Mouse (Mus musculus): Measurements from ENCODE around the gene 2310034G01Rik.

Gene 2310034G01Rik

DNA sequence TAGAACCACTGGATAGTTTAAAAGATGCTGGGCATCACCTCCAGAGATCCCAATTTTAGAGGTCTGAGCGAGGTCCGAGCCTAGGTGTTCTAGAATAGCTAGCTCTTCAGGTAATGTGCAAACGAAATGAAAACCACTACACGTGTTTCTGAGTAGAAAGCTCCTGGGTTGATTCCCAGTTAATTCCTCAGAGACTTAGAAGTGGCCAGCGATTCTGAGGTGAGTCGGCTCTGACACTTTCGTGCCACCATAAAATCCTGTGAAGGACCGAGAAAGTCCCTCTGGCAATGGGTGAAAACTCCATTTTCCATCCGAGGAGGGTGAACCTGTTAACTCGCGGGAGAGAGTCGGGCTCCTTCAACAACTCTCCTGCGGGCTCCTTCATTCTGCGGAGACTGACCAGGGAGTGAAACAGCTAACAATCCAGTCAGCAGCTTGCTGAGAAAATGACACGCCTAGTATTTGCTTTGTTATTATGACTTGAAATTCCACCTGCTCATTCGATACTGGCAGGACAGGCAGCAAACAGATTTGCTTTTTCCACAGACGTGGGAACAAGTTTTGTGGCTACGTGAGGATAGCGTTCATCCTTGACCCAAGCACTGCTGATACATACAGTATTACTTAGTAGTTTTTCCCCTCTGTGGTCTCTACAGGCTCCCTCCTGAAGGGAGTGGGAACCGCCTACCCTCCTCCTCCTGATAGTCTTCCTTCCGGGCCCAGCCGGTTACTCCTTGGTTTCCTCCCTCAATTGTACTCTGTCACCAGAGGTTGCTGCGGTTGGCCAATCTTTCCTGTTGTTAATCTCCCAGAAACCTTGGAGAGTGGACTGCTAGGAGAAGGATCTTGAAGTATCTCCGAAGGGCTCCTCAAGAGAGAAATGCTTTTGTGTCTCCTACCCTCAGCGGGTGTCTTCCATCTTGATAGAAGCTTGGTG lies 7.5 kb upstream of the 2310034G01Rik start:
- DNase-seq: peak in 1 of 2 experiments; percentile 60

DNA sequence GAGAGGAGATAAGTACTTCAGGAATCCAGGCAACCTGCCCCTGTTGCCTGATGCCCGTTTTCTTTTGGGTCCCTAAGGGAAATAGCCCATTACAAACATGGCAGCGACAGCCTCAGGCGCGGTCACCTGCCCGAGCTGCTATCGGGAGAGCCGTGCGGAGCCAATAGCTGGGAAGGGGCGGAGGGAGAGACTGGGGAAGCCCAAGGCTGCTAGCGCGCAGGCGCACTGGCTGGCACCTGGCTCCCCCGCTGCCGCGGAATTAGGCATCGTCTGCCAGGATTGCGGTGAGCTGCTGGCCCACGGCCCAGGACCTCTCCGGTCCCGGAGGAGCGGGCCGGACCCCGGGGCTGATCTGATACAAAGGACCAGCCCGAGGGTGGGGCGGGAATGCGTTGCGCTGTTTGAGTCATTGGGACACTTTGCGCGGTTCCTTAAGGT lies 6.6 kb upstream of the 2310034G01Rik start:
- DNase-seq: peak; percentile 96 to 99

DNA sequence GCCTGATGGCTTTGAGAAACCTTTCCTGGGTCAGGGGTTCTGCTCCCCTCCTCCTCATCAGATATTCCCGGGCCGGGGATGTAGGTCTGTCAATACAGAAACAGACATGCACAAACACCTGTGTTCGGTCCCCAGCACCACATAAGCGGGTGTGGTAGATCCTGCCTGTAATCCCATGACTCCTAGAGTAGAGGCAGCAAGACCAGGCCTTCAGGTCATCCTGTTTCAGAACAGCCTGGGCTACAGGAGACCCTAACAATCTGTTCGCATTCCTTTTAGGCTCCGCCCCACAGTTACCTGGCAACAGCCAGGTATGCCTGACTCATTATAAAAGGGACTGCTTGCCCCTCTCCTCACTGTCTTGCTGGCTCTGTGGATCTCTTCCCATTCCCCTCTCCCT lies 552 bp downstream of the 2310034G01Rik start:
- peak in 1 of 2 experiments; percentile 22 for DNase-seq

DNA sequence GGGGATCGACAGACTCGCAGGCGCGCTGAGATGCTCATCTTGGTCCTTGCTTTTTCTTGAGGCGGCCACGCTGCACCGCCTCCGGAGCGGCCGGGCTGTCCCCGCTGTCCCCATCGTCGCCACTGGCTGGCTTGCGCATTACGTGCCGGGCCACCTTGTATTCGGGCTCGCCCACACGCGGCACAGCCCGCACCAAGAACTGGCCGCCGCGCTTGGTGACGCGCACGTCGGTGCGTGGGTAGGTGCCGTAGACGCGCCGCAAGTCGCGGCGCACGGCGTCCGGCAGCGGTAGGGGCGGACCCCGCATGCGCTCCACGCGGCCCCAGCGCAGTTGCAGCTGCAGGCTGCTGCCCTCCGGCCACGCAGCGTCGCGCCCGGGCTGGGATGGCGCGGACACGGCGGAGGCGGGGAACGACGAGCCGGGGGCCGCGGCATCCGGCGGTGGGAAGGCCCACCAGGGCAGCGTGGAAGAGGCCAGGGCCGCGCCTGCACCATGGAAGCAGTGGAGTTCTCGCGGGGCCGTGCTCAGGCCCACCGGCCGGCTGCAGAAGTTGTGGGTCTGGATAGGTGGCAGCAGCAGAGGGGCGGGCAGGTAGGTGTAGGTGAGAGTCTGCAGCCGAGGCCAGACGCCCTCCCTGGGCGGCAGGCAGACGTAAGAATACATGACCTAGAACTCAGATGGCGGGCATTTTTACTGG lies 1.2 kb downstream of the 2310034G01Rik start:
- peak; percentile 91 to 97 for DNase-seq

DNA sequence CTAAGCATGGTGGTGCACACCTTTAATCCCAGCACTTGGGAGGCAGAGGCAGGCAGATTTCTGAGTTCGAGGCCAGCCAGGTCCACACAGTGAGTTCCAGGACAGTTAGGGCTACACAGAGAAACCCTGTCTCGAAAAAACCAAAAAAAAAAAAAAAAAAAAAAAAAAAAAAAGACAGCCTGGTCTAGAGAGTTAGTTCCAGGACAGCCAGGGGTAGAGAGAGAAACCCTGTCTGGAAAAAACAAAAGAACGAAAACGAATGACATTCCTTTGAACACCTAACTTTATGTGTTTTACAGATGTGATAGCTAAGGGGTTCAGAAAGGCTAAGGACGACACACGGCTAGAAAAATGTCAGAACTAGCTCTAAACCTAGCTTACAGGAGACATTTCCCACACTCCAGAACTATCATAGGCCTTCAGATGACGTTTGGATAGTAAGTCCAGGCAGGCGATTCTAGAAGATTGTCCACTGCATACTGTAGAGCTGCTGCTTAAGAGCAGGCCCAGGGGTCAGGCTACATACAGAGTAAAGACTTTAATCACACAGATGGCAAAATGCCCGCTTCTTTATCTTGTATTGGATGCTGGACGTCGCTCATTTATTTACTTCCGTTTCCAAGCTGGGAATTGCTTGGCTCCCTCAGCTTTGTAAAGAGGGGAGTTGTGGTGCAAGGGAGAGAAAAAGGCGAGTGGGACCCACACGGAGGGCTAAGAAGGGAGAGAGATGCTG lies 2.0 kb downstream of the 2310034G01Rik start:
- DNase-seq: no peak

DNA sequence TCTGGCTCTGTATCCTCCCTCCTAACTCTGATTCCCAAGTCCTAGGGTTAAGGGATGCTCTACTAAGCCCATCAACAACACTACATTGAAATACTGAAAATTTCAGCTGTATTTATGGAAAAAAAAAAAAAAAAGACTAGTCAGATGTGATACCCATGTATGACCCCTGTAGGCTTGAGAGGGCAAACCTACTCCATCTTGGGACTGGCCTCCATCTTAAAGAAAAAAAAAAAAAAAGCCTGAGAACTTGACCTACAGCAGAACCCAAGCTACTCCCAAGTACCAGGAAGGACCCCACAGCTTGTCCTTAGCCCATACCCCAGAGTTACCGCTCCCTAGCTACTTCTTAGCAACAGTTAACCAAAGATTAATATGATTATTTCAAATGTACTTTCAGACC lies 3.0 kb downstream of the 2310034G01Rik start:
- DNase-seq: no peak

DNA sequence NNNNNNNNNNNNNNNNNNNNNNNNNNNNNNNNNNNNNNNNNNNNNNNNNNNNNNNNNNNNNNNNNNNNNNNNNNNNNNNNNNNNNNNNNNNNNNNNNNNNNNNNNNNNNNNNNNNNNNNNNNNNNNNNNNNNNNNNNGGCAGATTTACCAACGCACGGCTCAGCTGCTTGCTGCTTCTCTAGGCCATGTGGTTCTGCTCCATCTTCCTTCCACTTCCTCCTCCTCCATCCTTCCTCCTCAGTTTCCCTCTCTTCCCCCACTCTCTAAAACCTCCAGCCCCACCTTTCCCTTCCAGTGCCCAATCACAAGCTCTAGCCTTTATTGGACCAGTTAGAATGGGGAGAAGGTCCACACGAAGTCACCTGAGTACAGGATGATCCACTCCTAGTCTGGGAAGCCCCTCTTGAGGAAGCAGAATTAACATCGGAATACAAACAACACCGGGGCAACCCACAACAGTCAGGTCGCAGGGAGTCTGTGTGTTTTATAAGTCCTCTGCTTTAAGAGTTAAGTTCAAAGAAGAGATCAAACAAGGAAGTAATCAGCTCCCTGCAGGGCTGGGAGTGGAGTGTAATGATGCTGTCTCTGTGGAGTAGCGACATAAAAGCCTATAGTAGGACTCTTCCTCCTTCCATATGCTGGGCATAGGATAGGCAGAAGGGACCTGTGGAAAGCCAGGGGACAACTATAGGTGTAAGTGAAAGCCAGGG lies 5.2 kb downstream of the 2310034G01Rik start:
- no peak for DNase-seq

DNA sequence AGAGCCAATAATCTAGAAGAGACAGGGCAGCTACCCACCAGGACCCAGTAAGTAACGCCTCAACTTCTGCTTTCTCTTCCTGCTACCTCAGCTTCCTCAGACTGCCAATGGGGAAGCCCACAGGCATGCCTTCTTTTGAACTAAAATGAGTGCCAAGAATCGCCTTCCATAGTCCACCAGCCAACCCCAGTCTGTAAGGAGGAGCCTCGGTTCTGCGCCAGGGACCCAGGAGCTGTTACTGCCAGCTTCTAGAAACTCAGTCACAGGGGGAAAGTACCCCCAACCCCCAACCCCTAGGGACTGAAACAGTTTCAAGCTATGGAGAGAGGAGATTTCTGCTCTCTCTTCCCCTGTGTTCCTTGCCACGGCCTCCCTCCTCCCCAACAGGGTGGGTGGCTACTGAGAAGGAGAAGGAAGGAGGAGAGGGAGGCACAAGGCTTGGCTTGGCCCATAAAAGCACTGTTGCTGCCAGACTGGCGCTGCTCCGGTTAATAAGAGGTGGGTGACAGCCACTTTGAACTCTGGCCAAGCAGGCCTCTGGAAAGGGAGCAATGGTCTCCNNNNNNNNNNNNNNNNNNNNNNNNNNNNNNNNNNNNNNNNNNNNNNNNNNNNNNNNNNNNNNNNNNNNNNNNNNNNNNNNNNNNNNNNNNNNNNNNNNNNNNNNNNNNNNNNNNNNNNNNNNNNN lies 10.7 kb downstream of the 2310034G01Rik start:
- peak; percentile 75 to 76 for DNase-seq

DNA sequence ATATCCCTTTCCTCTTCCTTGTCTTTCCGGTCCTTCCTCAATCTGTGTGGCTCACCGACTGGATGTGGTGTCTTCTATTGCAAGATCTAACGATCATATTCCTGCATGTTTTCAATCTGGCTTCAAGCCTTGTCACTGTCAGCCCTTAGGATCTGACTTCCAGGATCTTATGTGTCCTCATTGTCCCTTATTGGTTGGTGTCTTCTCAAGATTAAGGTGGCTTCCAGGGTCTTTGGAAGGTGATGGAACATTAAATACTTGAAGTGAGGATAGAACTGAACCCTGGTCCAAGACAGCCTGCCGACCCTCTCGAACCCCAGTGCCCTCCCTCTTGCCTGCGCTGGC lies 11.2 kb downstream of the 2310034G01Rik start:
- no peak for DNase-seq

DNA sequence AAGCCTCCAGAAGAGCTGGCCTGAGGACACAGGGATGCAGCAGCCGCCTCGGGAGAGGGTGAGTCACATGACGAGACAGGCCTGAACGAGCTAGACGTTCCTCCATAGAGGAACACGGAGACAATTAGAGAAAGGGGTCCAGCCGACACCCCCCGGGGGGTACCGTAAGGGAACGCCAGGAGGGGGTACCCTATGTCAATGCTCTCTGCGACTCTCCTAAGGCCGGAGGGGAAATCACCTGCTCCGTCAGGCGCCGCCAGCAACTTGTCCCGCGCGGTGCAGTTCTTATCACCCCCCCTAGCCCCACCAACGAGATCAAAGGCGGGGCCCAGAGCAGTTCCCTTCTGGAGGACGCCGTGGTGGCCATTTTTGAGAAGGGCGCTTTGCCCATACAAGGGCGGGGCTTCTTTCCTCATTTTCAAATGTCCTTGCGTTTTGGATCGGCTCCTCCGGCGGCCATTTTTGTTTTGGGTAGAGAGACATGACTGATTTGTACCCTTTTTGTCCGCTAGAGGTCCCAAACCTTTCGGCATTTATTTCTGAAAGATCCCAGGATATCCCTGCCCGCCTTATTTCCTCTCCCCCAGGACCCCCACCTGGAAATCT lies 11.7 kb downstream of the 2310034G01Rik start, which contains the start of gene Cuedc2:
Gene Cuedc2, minus strand, starts transcription at position 372 of the 606 bp plus-strand sequence.
- DNase-seq: peak; percentile 99 to 100

DNA sequence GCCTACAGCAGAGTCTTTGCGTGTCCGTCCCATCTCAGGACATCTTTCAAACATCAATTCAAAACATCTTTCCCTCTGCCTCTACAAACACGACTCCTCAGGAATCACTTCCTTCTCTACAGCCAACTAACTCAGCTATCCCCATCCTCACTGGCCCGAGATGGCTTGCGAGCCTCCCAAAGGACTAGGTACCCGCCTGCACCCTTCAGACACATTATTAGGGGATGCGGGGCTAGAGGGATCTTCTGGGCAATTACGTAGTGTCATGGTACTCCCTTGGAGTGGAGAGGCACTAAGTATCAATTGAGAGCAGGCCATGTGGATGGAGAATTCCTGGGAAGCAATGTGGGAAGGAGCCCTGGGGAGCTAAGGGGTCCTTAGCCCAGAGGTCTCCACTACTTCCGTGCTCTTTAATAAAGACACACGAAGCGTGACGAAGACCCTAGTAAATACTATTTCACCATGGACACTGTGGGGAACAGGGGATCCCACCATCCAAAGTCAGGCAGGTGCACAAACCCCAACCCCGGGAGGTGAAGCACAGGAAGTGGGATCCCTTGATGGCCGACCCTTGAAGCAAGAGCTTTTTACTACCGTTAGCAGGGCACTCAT lies 12.3 kb downstream of the 2310034G01Rik start:
- DNase-seq: no peak

DNA sequence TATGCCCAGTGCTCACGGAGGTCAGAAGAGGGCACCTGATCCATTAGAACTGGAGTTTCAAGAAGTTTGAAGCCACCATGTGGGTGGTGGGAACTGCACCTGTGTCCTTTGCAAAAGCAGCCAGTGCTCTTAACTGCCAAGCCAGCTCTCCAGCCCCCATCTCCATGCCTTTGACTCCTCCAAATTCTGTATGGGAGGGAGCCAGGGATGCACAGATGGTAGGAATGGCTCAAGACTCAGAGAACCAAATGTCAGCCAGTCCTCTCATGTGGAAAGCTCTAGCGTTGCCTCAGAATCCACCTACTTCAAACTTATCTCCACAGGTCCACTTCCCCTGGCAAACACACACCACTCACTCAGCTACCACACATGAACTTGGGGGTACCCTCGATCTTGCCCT lies 16.2 kb downstream of the 2310034G01Rik start:
- DNase-seq: peak; percentile 78 to 87

DNA sequence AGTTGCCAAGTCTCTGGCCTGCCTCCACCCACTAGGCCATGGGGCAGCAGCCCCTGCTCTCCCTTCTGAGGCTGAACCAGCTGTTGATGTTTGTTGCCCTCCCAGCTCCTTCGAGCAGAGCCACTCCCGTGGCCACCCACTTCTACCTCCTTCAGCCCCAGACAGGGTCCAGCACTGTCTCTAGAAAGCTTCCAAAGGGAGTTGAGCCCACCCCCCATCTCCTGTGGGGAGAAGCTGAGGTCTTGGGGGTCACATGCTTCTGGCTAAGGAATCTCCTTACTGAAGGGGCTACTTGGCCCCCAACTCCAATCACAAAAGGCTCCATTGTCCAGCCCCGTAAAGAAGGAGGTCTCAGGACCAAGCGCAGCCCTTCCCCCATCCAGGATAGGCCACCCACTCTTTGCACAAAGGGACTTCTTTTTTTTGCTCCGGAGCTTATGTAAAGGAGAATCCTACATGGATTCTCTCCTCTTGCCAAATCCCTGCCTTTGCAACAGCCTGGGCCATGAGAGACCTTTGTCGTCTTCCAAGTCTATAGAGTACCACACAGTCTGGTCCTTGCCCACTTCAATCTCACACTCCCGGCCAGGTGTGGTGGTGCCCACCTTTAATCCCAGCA lies 17.3 kb downstream of the 2310034G01Rik start:
- peak in 1 of 2 experiments; percentile 36 for DNase-seq

DNA sequence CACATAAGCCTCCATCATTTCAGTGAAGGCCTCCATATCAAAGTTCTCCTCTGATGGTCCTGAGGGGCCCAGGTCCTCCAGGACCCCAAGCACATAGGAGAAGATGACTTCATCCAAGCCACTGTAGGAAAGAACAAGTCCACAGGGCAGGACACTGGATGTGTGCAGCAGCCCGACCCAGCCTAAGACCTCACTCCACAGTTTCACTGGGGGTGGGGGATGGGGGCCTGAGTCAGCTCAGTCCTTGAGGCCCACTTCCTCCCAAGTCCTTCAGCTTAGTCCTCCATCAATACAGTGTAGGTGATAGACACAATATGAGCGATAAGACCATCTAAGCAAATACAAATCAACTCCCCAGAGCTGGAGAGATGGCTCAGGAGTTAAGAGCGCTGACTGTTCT lies 18.2 kb downstream of the 2310034G01Rik start:
- no peak for DNase-seq

DNA sequence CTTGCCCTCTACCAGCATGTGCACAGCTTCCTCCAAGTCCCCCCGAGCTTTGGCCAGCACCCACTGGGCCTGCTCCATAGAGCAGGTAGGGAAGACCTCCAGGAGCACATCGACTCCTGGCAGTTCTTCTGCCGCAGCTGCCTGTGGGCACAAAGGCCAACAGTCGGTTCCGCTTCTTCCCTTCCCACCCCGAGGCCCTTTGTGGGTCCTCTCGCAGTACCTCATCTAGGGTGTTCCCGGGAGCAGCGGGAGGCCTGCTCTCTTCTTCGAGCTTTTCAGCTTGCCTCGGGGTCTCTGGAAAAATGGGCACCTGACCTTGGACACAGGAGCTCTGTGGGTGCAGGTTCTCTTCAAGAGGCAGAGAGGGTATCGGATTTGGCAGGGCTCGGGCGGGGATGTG lies 18.8 kb downstream of the 2310034G01Rik start:
- DNase-seq: no peak

DNA sequence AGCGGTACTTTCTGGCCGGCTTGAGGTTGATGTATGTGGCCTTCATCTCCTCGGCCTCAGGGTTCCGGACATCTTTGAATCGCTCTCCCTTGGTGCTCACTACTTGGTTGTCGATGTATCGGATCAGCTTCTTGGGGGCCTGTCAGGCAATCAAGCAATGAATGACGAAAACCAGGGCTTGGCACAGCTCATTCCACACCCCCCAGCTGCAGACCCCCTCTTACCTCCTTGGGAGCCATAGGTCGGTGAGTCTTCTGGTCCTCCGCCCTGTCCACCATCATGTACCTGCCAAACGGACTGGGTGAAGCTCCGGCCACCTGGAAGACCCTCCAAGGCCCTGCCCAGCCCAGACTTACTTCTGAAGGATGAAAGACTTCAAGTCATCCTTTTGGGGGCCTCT lies 19.4 kb downstream of the 2310034G01Rik start:
- no peak for DNase-seq

DNA sequence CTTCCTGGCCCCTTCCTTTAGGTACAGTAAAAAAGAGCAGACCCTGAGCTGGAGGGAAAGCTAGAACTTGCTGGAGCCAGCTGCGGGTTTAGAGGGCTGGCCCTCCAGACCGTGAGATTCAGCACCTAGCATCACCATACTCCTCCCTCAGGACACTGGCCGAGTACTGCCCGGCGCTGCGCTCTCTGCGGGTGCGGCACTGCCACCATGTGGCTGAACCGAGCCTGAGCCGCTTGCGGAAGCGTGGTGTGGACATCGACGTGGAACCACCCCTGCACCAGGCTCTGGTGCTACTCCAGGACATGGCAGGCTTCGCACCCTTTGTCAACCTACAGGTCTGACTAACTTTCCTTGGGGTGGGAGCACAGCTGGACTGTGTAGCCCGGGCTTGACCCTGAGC lies 20.2 kb downstream of the 2310034G01Rik start:
- DNase-seq: peak; percentile 89 to 94

DNA sequence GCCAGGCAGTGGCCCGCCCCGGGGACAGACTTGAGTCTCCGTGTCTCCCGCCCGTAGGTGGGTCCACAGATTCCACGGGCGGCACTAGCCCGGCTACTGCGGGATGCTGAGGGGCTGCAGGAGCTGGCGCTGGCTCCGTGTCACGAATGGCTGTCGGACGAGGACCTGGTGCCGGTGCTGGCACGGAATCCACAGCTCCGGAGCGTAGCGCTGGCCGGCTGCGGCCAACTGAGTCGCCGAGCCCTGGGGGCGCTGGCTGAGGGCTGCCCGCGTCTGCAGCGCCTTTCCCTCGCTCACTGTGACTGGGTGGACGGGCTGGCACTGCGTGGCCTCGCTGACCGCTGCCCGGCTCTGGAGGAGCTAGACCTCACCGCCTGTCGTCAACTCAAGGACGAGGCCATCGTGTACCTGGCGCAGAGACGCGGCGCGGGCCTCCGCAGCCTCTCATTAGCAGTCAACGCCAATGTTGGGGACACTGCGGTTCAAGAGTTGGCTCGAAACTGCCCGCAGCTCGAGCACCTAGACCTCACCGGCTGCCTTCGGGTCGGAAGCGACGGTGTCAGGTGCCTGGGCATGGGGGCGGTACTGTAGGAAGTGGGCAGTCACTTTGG lies 21.0 kb downstream of the 2310034G01Rik start:
- DNase-seq: peak in 1 of 2 experiments; percentile 68

DNA sequence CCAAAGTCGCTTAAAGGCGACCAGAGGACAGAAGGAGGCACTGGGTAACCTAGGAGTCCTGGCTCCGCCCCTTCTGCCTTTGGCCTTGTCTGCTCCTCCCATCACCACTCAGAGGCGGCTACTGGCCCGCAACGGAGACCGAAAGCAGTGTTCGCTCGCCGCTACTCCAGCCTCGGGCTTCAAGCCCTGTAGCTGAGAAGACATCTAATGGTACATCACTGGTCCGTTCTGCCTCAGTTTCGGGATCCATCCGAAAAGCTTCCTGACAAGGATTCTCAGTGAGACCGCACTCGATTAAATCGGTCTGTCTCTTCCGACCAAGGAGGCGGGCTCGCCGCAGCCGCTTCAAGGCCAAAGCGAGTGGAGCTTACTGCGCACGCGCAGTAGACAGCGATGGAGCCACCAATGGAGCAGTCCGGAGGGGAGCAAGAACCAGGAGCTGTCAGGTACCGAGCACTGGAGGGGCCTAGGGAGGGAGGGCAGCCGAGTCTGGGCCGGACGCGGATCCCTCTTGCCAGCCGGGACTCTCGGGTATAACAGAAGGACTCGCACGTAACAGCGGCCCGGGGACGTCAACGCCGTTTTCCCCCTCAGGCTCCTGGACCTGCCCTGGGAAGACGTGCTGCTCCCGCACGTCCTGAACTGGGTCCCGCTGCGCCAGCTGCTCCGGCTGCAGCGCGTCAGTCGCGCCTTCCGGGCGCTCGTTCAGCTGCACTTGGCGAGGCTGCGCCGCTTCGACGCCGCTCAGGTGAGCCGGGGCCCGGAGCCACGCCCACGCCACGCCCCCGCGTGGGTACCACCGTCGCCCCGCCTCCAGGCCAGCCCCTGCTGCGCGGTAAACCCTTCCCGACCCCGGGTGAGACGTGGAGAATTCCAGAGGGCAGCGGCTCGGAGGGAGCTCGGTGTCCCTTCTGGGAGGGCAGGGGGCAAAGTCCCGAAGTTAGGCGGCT lies 21.7 kb downstream of the 2310034G01Rik start, which contains the start of gene Fbxl15:
Gene Fbxl15, plus strand, starts transcription at position 104 of the 950 bp plus-strand sequence.
- peak; percentile 95 to 99 for DNase-seq
